Comparison of ENCODE assay signal across 27 mouse cellular contexts in the genomic region with DNA sequence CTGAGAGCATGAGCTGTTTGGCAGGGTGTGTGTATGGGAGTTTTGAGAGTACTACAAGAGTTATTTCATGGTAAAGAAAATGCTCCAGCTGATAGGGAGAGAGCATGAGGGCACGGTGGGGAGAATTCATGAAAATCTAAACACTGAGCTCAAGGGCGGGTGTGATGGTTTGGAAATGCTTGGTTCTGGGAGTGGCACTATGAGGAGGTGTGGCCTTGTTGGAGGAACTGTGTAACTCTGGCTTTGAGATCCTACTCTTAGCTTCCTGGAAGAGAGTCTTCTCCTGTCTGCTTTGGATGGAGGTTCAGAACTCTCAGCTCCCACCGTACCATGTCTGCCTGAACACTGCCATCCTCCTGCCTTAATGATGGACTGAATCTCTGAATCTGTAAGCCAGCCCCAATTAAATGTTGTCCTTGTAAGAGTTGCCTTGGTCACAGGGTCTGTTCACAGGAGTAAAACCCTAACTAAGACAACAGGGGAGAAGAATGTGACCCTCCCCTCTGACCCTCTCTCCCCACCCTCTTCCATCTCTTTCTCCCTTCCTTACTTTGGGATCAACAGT. TPM values are rescaled to one million over a fixed set of nuclear protein-coding genes. Genes with fewer than 3 reads are reported as not detected.
DNase-seq lines count a peak whose midpoint lies in the region; ATAC-seq lines count a peak whose summit lies in the region.
"Had no signal": no experiment of that assay in that cellular context is flagged by ENCODE, and none has a peak within 500 bp of the region (broad histone marks: within the 10 kb centered on the region; RNA-seq: fewer than 3 reads in every experiment).

No protein-coding gene starts in this region.

- no peak overlapping the region for H3K27ac ChIP-seq in forebrain, embryonic 11.5 days (ENCODE audit: low read depth, low read length)
- H3K27ac ChIP-seq in forebrain, embryonic 15.5 days (replicated peaks): no peak overlapping the region
- peak overlapping the region; percentile 66; the same call in 1 of the 2 replicates for H3K27ac ChIP-seq in limb, embryonic 10.5 days
- H3K27ac ChIP-seq: embryonic facial prominence, embryonic 12.5 days; embryonic facial prominence, embryonic 15.5 days; forebrain, embryonic 12.5 days; gastrocnemius, adult 2 months; heart, adult 2 months; heart, embryonic 15.5 days; hindbrain, embryonic 14.5 days; hindbrain, postnatal 0 days had no signal

- H3K9ac ChIP-seq in forebrain, embryonic 11.5 days (ENCODE audit: low read length): no peak overlapping the region
- no peak overlapping the region for H3K9ac ChIP-seq in forebrain, embryonic 15.5 days (replicated peaks)
- H3K9ac ChIP-seq: embryonic facial prominence, embryonic 12.5 days; embryonic facial prominence, embryonic 15.5 days; forebrain, embryonic 12.5 days; heart, embryonic 12.5 days; heart, embryonic 15.5 days; hindbrain, embryonic 14.5 days had no signal

- H3K4me3 ChIP-seq in forebrain, embryonic 11.5 days (ENCODE audit: low read depth, low read length): no peak overlapping the region
- no peak overlapping the region for H3K4me3 ChIP-seq in forebrain, embryonic 15.5 days
- H3K4me3 ChIP-seq in limb, embryonic 10.5 days: no peak overlapping the region
- H3K4me3 ChIP-seq: embryonic facial prominence, embryonic 12.5 days; embryonic facial prominence, embryonic 15.5 days; forebrain, embryonic 12.5 days; gastrocnemius, adult 2 months; heart, adult 2 months; heart, embryonic 12.5 days; heart, embryonic 15.5 days had no signal

- ATAC-seq in forebrain, embryonic 11.5 days (replicated peaks; ENCODE audit: low FRiP score): no peak
- no peak for ATAC-seq in forebrain, embryonic 15.5 days (replicated peaks)
- ATAC-seq: forebrain, embryonic 16.5 days; hindbrain, postnatal 0 days; inflammation-experienced regulatory T-cells, adult 6 months; intestine, embryonic 16.5 days had no signal

- no peaks in the 10 kb centered on the region for H3K9me3 ChIP-seq in forebrain, embryonic 11.5 days (ENCODE audit: control insufficient read depth, low read length)
- H3K9me3 ChIP-seq in forebrain, embryonic 15.5 days: no peaks in the 10 kb centered on the region
- H3K9me3 ChIP-seq in limb, embryonic 10.5 days (replicated peaks): no peaks in the 10 kb centered on the region
- H3K9me3 ChIP-seq: embryonic facial prominence, embryonic 12.5 days; embryonic facial prominence, embryonic 15.5 days; forebrain, embryonic 12.5 days; heart, embryonic 15.5 days had no signal

- 87% methylated on average over 3 of the region's 3 CpGs for WGBS in forebrain, embryonic 11.5 days
- WGBS in forebrain, embryonic 15.5 days: 96% methylated on average over 3 of the region's 3 CpGs
- 91% methylated on average over 3 of the region's 3 CpGs for whole genome bisulfite sequencing in limb, embryonic 10.5 days

- no peaks in the 10 kb centered on the region for H3K27me3 ChIP-seq in forebrain, embryonic 11.5 days (ENCODE audit: control insufficient read depth, insufficient read depth, low read length)
- no peaks in the 10 kb centered on the region for H3K27me3 ChIP-seq in forebrain, embryonic 15.5 days
- H3K27me3 ChIP-seq in limb, embryonic 10.5 days (ENCODE audit: low read depth, poor library complexity, severe bottlenecking): no peaks in the 10 kb centered on the region
- H3K27me3 ChIP-seq: embryonic facial prominence, embryonic 12.5 days; embryonic facial prominence, embryonic 15.5 days; forebrain, embryonic 12.5 days; heart, embryonic 12.5 days; heart, embryonic 15.5 days had no signal

- no peaks in the 10 kb centered on the region for H3K36me3 ChIP-seq in forebrain, embryonic 11.5 days (ENCODE audit: control insufficient read depth, insufficient read depth, low read length)
- no peaks in the 10 kb centered on the region for H3K36me3 ChIP-seq in forebrain, embryonic 15.5 days
- no peaks in the 10 kb centered on the region for H3K36me3 ChIP-seq in limb, embryonic 10.5 days
- H3K36me3 ChIP-seq: embryonic facial prominence, embryonic 12.5 days; embryonic facial prominence, embryonic 15.5 days; forebrain, embryonic 12.5 days; heart, embryonic 12.5 days; heart, embryonic 15.5 days had no signal

- H3K4me1 ChIP-seq in forebrain, embryonic 11.5 days (replicated peaks; ENCODE audit: control insufficient read depth, insufficient read depth, low read length): peaks cover 14% of the 10 kb centered on the region
- peaks cover 18% of the 10 kb centered on the region; the same call in 1 of the 2 replicates for H3K4me1 ChIP-seq in forebrain, embryonic 15.5 days
- peaks cover 43% of the 10 kb centered on the region for H3K4me1 ChIP-seq in limb, embryonic 10.5 days
- H3K4me1 ChIP-seq: embryonic facial prominence, embryonic 15.5 days had no signal

- peak; percentile 21 for DNase-seq in forebrain, embryonic 11.5 days (ENCODE audit: low spot score)
- peak; percentile 65 for DNase-seq in R1 (ENCODE audit: low read depth, low spot score)
- no peak for DNase-seq in limb, embryonic 10.5 days (ENCODE audit: low spot score)
- no peak for DNase-seq in left cerebral cortex, postnatal 10 days (ENCODE audit: extremely low spot score in 1 of 2, low spot score in 2 of 2)
- no peak for DNase-seq in cerebellum, postnatal 25 days
- DNase-seq: adrenal gland, adult 8-10 months; adrenal gland, postnatal 25 days; cerebellum, adult 11-12 months; cerebellum, adult 8-10 months; cerebellum, postnatal 10 days; gastrocnemius, adult 2 months; gastrocnemius, postnatal 14 days; heart, adult 2 months; heart, postnatal 10 days; heart, postnatal 36 days; kidney, adult 18-20 months had no signal

- H3K4me2 ChIP-seq in forebrain, embryonic 11.5 days (ENCODE audit: low read depth, low read length, severe bottlenecking): no peak overlapping the region
- H3K4me2 ChIP-seq in forebrain, embryonic 15.5 days (replicated peaks): no peak overlapping the region
- H3K4me2 ChIP-seq: embryonic facial prominence, embryonic 12.5 days; embryonic facial prominence, embryonic 15.5 days; forebrain, embryonic 12.5 days; heart, embryonic 12.5 days; heart, embryonic 15.5 days; hindbrain, embryonic 14.5 days had no signal

- intact Hi-C loops in left cerebral cortex, postnatal 10 days (cut with DNase I): loop anchor here (10.0 kb wide), 1 partner anchor 465 kb away; no protein-coding TSS in a partner anchor

RNA-seq across cellular contexts. Expression of a gene that starts 58.7 kb away (rescaled TPM):
- 7.4 and 8.3 TPM in 2 replicates for polyA plus RNA-seq in forebrain, embryonic 11.5 days (2014; fragmentation: Nextera tagmentation; extraction: Ambion mirVana)
- 14.7 and 15.4 TPM in 2 replicates for polyA plus RNA-seq in forebrain, embryonic 15.5 days (2015; fragmentation: Nextera tagmentation; extraction: Ambion mirVana)
- 6.9 and 7.8 TPM in 2 replicates for polyA plus RNA-seq in limb, embryonic 10.5 days (2016; fragmentation: Nextera tagmentation; extraction: Ambion mirVana)
- total RNA-seq in left cerebral cortex, postnatal 10 days (2021): 10 to 100 TPM; 30.4 to 31.7 TPM

Comparison
In these comparisons a context has a peak if more than half of its experiments do, and no peak if none do; other contexts are left out.
1. DNase-seq: peak in forebrain, embryonic 11.5 days (single experiment) and R1 (single experiment); none in limb, embryonic 10.5 days (single experiment), left cerebral cortex, postnatal 10 days (0 of 2) and cerebellum, postnatal 25 days (0 of 2).